Mouse (Mus musculus) spleen, postnatal 4 days (tissue): ENCODE results near the gene Thap8.
"Not testable (repeated sequence)": the region's sequence is repeated elsewhere in the genome, so short reads cannot be mapped to it uniquely, and the experiment has no call there.

Experiments
- DNase-seq, 2 experiments: peaks; one replicate each; pipeline ENCODE4 v3.0.0; 2022; ENCODE audit warnings: low spot score in 2 of 2

The Thap8 gene

DNA sequence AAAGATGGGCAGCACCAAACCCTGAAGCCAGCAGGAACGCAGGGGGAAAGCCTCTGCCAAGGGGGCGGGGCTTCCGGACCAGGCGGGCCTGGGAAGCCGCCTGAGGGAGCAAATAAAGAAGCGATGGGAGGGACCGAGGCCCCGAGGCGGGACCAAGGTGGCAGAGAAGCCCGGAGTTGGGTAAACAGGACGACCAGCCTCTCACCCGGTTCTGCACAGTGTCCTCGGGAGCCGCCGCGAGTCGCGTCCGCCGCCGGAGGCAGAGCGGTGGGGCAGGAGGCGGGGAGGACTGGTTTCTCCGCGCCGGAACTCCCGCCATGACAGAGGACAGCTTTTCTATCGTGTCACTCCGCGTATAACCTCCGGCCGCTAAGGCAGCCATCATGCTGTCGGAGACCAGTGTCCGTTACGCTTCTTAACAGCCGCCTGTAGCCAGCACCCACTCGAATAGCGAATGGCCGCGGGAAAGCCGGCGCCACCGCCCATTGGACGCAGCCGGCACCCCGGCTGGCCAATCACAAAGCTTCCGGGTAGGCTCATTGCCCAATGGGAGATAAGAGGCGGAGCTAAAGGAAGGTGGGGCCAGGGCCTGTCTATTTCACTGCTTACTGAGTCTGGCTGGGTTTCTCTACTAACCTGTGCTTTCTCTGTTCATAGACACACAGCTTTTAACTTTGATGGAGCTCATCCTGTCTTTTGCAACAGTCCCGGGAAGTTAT, at the start of gene Thap8, which contains the start of gene Wdr62:
TSS of gene Thap8 (plus strand) at position 144 of the 719 bp plus-strand sequence.
TSS of gene Wdr62 (minus strand) at position 469 of the 719 bp plus-strand sequence.
- DNase-seq: peak; percentile 93 to 95

DNA sequence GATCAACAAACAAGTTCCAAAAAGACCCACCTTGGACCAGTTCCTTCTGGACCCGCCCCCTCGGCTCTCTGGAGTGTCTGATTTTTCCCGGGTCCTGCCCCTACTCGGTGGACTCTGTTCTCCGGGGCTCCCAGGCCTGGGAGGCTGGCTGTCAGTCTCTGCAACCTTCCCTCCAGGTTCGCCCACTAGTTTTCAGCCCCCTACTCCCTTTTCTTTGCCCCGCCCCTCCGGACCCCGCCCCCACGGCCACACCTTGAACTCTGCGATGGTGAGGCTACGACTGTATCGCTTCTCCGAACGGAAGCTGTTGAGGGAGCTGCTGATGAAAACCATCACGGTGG, 48.6 kb upstream of the Thap8 start:
- no peak for DNase-seq

- DNase-seq: peak; percentile 94 to 98
Measured at GRCm38 (mm10) chr7:30231669-30232454, 48.0 kb upstream of the Thap8 start, which contains the start of the genes Polr2i and Tbcb. TSS of gene Polr2i (plus strand) at chr7:30231948. TSS of gene Tbcb (minus strand) at chr7:30232272.

GRCm38 (mm10) chr7:30232631-30233148, 47.2 kb upstream of the Thap8 start:
- peak; percentile 69 to 85 for DNase-seq

GRCm38 (mm10) chr7:30233387-30233786, 46.5 kb upstream of the Thap8 start:
- DNase-seq: no peak

DNA sequence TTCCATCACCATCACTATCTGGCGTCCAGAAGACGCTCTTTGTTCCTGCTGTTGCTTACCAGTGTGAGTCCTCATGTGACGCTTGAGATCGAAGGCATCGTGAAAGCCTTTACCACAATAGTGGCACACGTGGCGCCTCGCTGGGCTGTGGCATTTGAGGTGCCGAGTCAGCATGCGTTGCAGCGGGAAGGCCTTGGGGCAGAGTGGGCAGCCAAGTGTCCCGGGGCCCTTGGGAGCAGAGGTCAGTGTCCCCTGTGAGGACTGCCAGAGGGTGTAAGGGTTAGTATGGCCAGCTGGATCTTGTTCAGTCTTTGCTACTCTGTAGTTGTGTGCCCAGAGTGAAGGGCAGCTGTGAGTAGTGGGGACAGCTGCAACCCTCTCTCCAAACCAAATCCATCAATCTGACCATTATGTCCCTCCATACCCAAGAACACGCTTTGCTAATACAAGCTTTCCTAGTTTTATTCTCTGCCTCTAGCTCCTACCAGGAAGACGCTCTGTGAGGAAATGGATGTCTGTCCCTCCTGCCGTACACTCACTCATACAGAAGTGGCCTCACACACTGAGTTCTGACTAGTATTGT, 45.5 kb upstream of the Thap8 start:
- DNase-seq: no peak

DNA sequence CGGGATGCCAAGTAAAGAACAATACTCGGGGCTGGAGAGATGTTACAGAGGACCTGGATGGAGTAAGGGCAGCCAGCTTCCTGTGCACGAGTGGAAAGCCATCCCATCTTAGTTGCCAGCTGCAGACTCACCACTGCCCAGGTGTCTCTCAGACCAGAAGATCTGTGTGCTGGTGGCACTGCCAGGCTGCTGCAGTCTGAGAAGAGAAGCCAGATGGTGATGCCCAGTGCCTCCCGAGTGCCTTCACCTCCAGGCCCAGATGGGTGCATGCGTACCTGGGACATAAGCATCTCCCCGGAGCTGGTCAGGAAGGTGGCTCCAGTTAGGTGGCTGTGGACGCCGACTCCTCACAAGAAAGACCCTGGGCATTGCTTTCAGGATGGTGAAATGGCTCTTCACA, 44.8 kb upstream of the Thap8 start:
- DNase-seq: no peak

GRCm38 (mm10) chr7:30235625-30236024, 44.3 kb upstream of the Thap8 start, which contains the start of gene Ovol3:
TSS of gene Ovol3 (minus strand) at chr7:30235725.
- no peak for DNase-seq

DNA sequence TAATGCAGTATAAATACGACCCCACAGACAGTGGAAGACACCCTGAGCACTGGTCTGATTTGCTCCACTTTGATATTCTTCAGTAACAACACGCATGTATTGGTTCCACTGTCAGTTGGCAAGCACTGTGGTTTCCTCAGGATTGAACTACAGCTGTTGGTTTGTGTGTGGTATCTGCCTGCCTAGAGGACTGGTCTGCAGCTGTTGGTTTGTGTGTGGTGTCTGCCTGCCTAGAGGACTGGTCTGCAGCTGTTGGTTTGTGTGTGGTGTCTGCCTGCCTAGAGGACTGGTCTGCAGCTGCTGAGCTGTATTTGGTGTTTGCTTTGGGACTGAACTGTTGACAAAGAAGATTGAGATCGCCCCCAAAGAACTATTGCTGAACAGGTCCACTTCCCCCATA, 42.5 kb upstream of the Thap8 start:
- not testable (repeated sequence) for DNase-seq

DNA sequence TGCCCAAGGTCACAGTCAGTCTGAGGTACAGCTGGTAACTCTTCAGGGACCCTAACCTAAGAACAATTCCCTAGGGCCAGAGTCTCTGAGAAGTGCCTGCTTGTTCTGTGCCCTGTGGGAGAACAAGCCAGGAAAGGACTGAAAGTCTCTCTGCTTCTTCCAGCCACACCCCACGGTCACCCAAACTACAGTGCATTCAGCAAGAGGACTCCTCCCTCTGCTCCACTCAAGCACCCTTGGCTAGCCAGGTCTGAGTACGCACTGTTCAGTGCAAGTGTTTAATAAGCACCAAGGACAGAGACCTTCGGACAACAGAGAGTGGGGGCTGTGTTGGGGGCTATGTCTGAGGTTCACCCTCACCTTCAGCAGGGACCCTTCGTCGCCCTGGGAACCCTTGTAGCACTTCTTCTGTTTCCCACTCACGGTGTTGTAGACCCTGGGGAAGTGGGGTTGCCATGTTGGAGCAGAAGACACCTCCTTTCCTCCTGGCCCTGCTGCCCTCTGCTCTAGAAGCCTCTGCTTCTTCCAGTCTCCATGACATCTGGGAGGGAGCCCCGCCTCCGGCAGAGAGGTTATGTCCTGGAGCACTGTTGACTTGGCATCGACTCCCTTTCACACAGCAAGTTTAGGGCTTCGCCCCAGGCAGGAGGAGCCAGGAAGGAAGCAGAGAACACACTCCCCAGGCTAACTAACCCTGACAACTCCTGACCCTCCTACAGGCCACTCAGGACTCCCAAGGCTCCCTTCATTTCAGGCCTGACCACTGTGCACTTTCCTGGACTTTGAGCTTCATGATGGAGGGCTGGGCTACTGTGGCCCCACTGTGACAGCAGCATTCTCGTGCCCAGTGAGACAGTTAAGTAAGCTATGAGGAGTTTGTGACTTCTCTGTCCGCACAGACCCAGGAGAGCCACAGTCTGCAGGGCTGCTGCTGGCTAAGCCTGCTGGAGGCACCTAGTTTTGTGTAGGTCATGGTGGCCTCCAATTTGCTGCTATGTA, 27.6 kb upstream of the Thap8 start:
- no peak for DNase-seq

DNA sequence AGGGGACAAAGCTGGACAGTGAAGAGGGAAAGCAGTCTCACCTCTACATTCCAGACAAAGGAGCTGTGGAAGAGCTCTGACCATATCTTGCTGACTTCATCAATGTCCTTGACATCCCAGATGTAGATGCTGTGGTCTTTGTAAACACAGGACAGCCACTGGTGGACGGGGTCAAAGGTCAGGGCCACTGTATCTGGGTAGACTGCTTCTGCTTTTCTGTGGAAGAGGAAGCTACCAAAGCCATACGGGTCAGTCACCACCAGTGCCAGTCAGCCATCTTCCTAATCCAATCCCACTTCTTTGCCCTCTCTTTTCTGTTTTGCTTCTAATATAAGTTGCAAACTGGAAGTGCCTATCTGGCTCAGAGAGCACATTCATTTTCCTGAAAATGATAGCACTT, 14.9 kb upstream of the Thap8 start:
- no peak for DNase-seq

DNA sequence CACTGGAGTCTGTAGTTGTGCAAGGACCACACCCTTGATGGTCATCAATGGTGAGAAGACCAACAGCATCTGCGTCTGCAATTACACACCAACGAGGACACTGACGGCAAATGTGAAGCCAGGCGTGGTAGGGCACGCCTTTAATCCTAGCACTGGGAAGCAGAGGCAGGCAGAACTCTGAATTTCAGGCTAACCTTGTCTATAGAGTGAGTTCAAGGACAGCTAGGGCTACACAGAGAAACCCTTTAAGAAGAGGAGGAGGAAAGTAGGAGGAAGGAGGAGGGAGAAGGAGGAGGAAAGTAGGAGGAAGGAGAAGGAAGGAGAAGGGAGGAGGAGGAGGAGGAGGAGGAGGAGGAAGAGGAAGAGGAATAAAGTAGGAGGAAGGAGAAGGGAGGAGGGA, 14.4 kb upstream of the Thap8 start:
- DNase-seq: no peak

- no peak for DNase-seq
Measured at GRCm38 (mm10) chr7:30265935-30266334, 14.0 kb upstream of the Thap8 start.

GRCm38 (mm10) chr7:30266780-30267179, 13.1 kb upstream of the Thap8 start:
- DNase-seq: no peak

GRCm38 (mm10) chr7:30269641-30270040, 10.3 kb upstream of the Thap8 start:
- no peak for DNase-seq

GRCm38 (mm10) chr7:30274383-30274782, 5.5 kb upstream of the Thap8 start:
- no peak for DNase-seq

GRCm38 (mm10) chr7:30278911-30279310, 983 bp upstream of the Thap8 start:
- no peak for DNase-seq

DNA sequence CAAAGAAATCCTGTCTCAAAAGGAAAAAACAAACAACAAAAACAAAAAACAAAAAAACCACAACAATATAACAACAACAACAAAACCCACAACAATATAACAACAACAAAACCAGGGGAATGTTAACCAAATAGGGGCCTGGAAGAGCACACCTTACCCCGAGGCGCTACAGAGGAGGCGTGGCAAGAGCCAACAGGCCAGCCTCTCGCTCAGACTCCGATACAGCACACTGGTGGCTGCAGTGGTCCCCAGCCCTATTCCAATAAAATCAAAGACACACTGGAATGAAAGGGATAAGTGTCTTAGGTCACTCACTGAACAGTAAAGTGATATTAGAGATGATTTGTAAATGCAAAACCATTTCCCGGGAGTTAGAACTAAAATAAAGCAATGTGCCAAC, 358 bp upstream of the Thap8 start:
- DNase-seq: no peak

DNA sequence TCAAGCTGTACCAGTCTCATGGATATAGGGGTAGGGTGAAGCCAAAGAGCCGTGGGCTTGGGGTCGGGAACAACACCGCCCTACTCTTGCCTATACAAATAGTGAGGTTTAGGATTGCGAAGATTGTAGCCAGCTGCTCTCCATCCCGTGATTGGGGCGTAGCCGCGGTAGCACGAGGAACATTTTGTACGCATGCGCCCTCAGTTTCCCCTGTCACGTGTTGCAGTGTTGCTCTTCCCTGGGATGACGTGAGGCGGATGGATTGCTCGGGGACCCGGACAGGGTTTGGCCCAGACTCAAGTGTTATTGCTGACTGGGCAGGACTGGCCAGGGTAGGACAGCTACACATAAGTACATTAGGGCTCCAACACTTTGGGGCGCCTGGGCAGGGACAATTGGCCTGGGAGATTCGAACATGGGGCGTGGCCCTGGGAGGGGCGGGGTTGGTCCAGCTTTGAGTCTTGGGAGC, 810 bp downstream of the Thap8 start:
- DNase-seq: peak; percentile 75 to 85

GRCm38 (mm10) chr7:30281522-30281921, 1.6 kb downstream of the Thap8 start:
- no peak for DNase-seq

DNA sequence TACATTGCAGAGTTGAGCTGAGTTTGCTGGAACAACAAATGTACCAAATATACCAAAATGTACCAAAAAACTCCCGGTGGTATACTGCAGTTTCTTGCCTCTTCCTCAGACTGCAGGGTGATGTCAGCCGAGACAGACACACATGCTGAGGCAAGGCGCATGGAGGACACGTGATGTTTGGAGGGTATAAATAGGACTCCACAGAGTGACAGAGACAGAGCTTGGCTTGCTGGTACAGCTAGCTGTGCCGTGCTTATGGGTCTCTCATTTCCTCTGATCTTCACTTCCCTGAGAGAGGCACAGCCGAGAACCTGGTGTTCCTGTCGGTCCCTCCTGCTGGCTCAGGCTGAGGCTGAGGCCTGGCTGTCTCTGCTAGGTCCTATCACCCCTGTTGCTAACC, 2.8 kb downstream of the Thap8 start:
- DNase-seq: no peak
